Mouse (Mus musculus): Measurements from ENCODE around the gene Snph. TPM values are rescaled to one million over a fixed set of nuclear protein-coding genes. Genes with fewer than 3 reads are reported as not detected.

The Snph gene
- total and polyA plus RNA-seq, 3 experiments: not detected

DNA sequence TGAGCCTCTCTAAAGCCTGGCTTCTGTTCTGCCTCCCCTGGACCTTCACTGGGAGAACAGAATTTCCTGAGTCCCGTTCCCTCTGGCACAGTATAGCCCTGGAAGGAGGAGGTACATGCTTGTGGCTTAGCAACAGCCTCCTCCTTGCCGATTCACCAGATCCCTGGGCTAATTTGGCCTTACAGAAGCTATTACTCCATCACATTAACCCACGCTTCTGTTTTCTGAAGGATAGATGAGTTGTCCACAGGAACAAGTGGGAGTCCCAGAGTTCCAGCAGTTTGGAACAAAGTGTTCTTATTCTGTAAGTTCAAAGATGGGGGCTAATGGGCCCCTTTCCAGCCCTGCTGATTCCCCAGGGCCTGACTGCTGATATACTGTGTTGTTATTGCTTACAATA, 58.7 kb downstream of the Snph start:
- peaks cover 18 to 28% of the 10 kb centered on the region in 2 experiments for H3K4me1 ChIP-seq (ENCODE audit: control insufficient read depth in 1 of 2, insufficient read depth in 2 of 2)
- no peak overlapping the region for H3K4me3 ChIP-seq (replicated peaks in 1 of 3; ENCODE audit: low read depth in 2 of 3, low read length in 2 of 3, poor library complexity in 1 of 3)
- H3K27ac ChIP-seq (ENCODE audit: insufficient read depth, low read depth): no peak overlapping the region
- no peak overlapping the region for H3K4me2 ChIP-seq (ENCODE audit: insufficient read depth, low read depth, poor library complexity, severe bottlenecking)
- DNase-seq (ENCODE audit: extremely low read depth): no peak
- H3K9me3 ChIP-seq (replicated peaks; ENCODE audit: low read length): no peaks in the 10 kb centered on the region
- no peak overlapping the region for H3K9ac ChIP-seq (ENCODE audit: insufficient read depth, low read depth)
- dilution Hi-C loops (cut with MboI; ENCODE audit: extremely low pct_ligation_motif_present, extremely low pct_unique_long_range_greater_than_20kb, low sequenced_read_pairs): no loop called here
- peaks cover 0 to 13% of the 10 kb centered on the region in 2 experiments for H3K36me3 ChIP-seq (replicated peaks in 1 of 2; ENCODE audit: control insufficient read depth in 1 of 2, insufficient read depth in 1 of 2, low read length in 1 of 2)
- in situ Hi-C loops (cut with MboI; ENCODE audit: low pct_ligation_motif_present, low pct_unique_long_range_greater_than_20kb, low sequenced_read_pairs): no loop called here
- H3K27me3 ChIP-seq (replicated peaks): peaks cover 5% of the 10 kb centered on the region
- no peaks in the 10 kb centered on the region for H3K79me2 ChIP-seq (replicated peaks; ENCODE audit: control insufficient read depth, extremely low read depth, insufficient read depth, poor library complexity, severe bottlenecking)
- TF ChIP-seq JUND (conservative IDR thresholded peaks at IDR 0.05; ENCODE audit: low read depth, low read length): no peak
- TF ChIP-seq ELF1 (IDR thresholded peaks at IDR 0.05; ENCODE audit: low read depth, low read length): no peak
- no peak for TF ChIP-seq CHD1 (IDR thresholded peaks at IDR 0.05; ENCODE audit: low read depth, low read length)
- no peak for TF ChIP-seq CTCF (conservative IDR thresholded peaks at IDR 0.05 in 1 of 2, IDR thresholded peaks at IDR 0.05 in 1 of 2; ENCODE audit: low read depth in 2 of 2, low read length in 2 of 2)
- no peak for TF ChIP-seq USF2 (conservative IDR thresholded peaks at IDR 0.05; ENCODE audit: low read depth, low read length)
- no peak for TF ChIP-seq RAD21 (IDR thresholded peaks at IDR 0.05; ENCODE audit: low read depth, low read length)

- Histone ChIP-seq H3K27me3 (replicated peaks) (no peaks in the 10 kb centered on the region), H3K9me3 (replicated peaks; ENCODE audit: low read length) (no peaks in the 10 kb centered on the region), H3K4me1 (ENCODE audit: control insufficient read depth in 1 of 2, insufficient read depth in 2 of 2) (peaks cover 18 to 29% of the 10 kb centered on the region in 2 experiments), H3K4me2 (ENCODE audit: insufficient read depth, low read depth, poor library complexity, severe bottlenecking) (no peak within 1 kb of the TSS), H3K27ac (ENCODE audit: insufficient read depth, low read depth) (no peak within 1 kb of the TSS), H3K79me2 (replicated peaks; ENCODE audit: control insufficient read depth, extremely low read depth, insufficient read depth, poor library complexity, severe bottlenecking) (no peaks in the 10 kb centered on the region), H3K9ac (ENCODE audit: insufficient read depth, low read depth) (no peak within 1 kb of the TSS), H3K4me3 (replicated peaks in 1 of 3; ENCODE audit: low read depth in 2 of 3, low read length in 2 of 3, poor library complexity in 1 of 3) (no peak within 1 kb of the TSS), H3K36me3 (replicated peaks in 1 of 2; ENCODE audit: control insufficient read depth in 1 of 2, insufficient read depth in 1 of 2, low read length in 1 of 2) (peaks cover 0 to 23% of the 10 kb centered on the region in 2 experiments)
- DNase-seq (ENCODE audit: extremely low read depth): no peak
- in situ Hi-C loops (cut with MboI; ENCODE audit: low pct_ligation_motif_present, low pct_unique_long_range_greater_than_20kb, low sequenced_read_pairs): no loop called here
- dilution Hi-C loops (cut with MboI; ENCODE audit: extremely low pct_ligation_motif_present, extremely low pct_unique_long_range_greater_than_20kb, low sequenced_read_pairs): no loop called here
- no peak for TF ChIP-seq E2F4 (IDR thresholded peaks at IDR 0.05; ENCODE audit: insufficient replicate concordance, low read depth, low read length)
- no peak for TF ChIP-seq ZC3H11A (IDR thresholded peaks at IDR 0.05; ENCODE audit: low read depth, low read length)
- no peak for TF ChIP-seq TCF12 (IDR thresholded peaks at IDR 0.05; ENCODE audit: low read depth, low read length)
- TF ChIP-seq POLR2A (IDR thresholded peaks at IDR 0.05; ENCODE audit: low read depth, low read length): no peak
- no peak for TF ChIP-seq TBP (conservative IDR thresholded peaks at IDR 0.05; ENCODE audit: low read depth, low read length)
- no peak for TF ChIP-seq CTCF (conservative IDR thresholded peaks at IDR 0.05 in 1 of 2, IDR thresholded peaks at IDR 0.05 in 1 of 2; ENCODE audit: low read depth in 2 of 2, low read length in 2 of 2)
- no peak for TF ChIP-seq MYC (IDR thresholded peaks at IDR 0.05; ENCODE audit: low read depth, low read length)
- TF ChIP-seq MXI1 (IDR thresholded peaks at IDR 0.05; ENCODE audit: low read depth, low read length): no peak
- no peak for TF ChIP-seq CHD2 (IDR thresholded peaks at IDR 0.05; ENCODE audit: low read length)
- TF ChIP-seq ZKSCAN1 (IDR thresholded peaks at IDR 0.05; ENCODE audit: borderline replicate concordance, low read depth, low read length): no peak
- no peak for TF ChIP-seq ETS1 (conservative IDR thresholded peaks at IDR 0.05; ENCODE audit: low read depth, low read length)
- TF ChIP-seq ZNF384 (IDR thresholded peaks at IDR 0.05; ENCODE audit: low read depth, low read length): no peak
- TF ChIP-seq RAD21 (IDR thresholded peaks at IDR 0.05; ENCODE audit: low read depth, low read length): no peak
- no peak for TF ChIP-seq MAFK (IDR thresholded peaks at IDR 0.05; ENCODE audit: insufficient replicate concordance, low read length)
- TF ChIP-seq KAT2A (IDR thresholded peaks at IDR 0.05; ENCODE audit: insufficient replicate concordance, low read length): no peak
- TF ChIP-seq ZMIZ1 (IDR thresholded peaks at IDR 0.05; ENCODE audit: low read depth, low read length): no peak
- no peak for TF ChIP-seq JUN (IDR thresholded peaks at IDR 0.05; ENCODE audit: insufficient read depth, low read depth, low read length)
- no peak for TF ChIP-seq CHD1 (IDR thresholded peaks at IDR 0.05; ENCODE audit: low read depth, low read length)
- TF ChIP-seq BHLHE40 (IDR thresholded peaks at IDR 0.05; ENCODE audit: low read depth, low read length): no peak
Measured at GRCm38 (mm10) chr2:151571873-151572700, 60.3 kb downstream of the Snph start, which contains the start of gene Sdcbp2. Gene Sdcbp2, plus strand, starts transcription at chr2:151572622.

All from CH12.LX (cell line).